Comparison of ENCODE assay signal across 8 mouse cellular contexts in the genomic region with DNA sequence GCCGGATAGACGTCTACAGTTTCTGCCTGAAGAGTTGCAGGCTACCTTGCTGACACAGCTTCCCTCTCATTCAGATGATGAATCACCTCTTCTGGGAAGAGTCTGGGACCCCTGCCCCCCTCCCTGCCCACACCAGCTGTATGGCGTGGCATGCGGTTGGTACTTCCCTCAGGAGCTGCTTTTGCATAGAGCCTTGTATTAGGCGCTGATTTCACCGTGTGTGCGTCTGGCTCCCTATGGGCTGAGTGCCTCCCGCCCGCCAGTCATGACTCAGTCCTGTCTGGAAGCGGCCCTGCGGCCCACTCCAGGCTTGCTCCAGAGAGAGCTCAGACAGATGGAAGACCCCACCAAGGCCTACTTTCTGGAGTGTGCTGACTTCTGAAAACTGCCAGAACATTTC. TPM values are rescaled to one million over a fixed set of nuclear protein-coding genes. Genes with fewer than 3 reads are reported as not detected.
DNase-seq lines count a peak whose midpoint lies in the region; ATAC-seq and TF ChIP-seq lines count a peak whose summit lies in the region.

No protein-coding gene starts in this region.

- no peak for DNase-seq in forebrain, embryonic 10.5 days (ENCODE audit: extremely low spot score, low spot score)
- no peak for DNase-seq in spleen, adult 12 weeks (ENCODE audit: low spot score)
- DNase-seq in right cerebral cortex, adult 18-20 months, result no peak
- no peak for DNase-seq in thymus, postnatal 25 days

- 0 out of 2 replicates have a peak, but pooled peaks cover 5% of the 10 kb centered on the region for H3K27me3 ChIP-seq in forebrain, embryonic 10.5 days (ENCODE audit: poor library complexity, severe bottlenecking)
- no peaks in the 10 kb centered on the region for H3K27me3 ChIP-seq in forebrain, embryonic 13.5 days
- H3K27me3 ChIP-seq in heart, embryonic 12.5 days (replicated peaks), result 0 out of 2 replicates have a peak, but pooled peaks cover 3% of the 10 kb centered on the region
- H3K27me3 ChIP-seq in limb, embryonic 15.5 days, result no peaks in the 10 kb centered on the region

- no peak overlapping the region for H3K9ac ChIP-seq in forebrain, embryonic 13.5 days
- no peak overlapping the region for H3K9ac ChIP-seq in heart, embryonic 12.5 days
- no peak overlapping the region for H3K9ac ChIP-seq in limb, embryonic 15.5 days

- H3K9me3 ChIP-seq in forebrain, embryonic 10.5 days, result no peaks in the 10 kb centered on the region
- H3K9me3 ChIP-seq in forebrain, embryonic 13.5 days (replicated peaks), result no peaks in the 10 kb centered on the region
- H3K9me3 ChIP-seq in heart, embryonic 12.5 days (replicated peaks), result no peaks in the 10 kb centered on the region
- H3K9me3 ChIP-seq in limb, embryonic 15.5 days, result no peaks in the 10 kb centered on the region

- no peak for ATAC-seq in forebrain, embryonic 13.5 days
- ATAC-seq in heart, embryonic 12.5 days (ENCODE audit: insufficient number of reproducible peaks, low FRiP score), result peak; percentile 65
- peak; percentile 63; the same call in 1 of the 2 replicates for ATAC-seq in limb, embryonic 15.5 days (ENCODE audit: insufficient number of reproducible peaks, low FRiP score, low TSS enrichment, low read depth)

- TF ChIP-seq CTCF in bone marrow macrophage, adult 2 months (IDR thresholded peaks at IDR 0.05; ENCODE audit: low read depth, low read length), result no peak

- H3K4me2 ChIP-seq in forebrain, embryonic 13.5 days, result no peak overlapping the region
- no peak overlapping the region for H3K4me2 ChIP-seq in heart, embryonic 12.5 days
- H3K4me2 ChIP-seq in limb, embryonic 15.5 days, result no peak overlapping the region

- no peak for TF ChIP-seq POLR2A in bone marrow macrophage, adult 2 months (IDR thresholded peaks at IDR 0.05; ENCODE audit: borderline replicate concordance, low read depth, low read length)

- no peaks in the 10 kb centered on the region for H3K36me3 ChIP-seq in forebrain, embryonic 10.5 days (replicated peaks)
- no peaks in the 10 kb centered on the region for H3K36me3 ChIP-seq in forebrain, embryonic 13.5 days (ENCODE audit: poor library complexity, severe bottlenecking)
- no peaks in the 10 kb centered on the region for H3K36me3 ChIP-seq in heart, embryonic 12.5 days
- no peaks in the 10 kb centered on the region for H3K36me3 ChIP-seq in limb, embryonic 15.5 days

- peak overlapping the region; percentile 73 for H3K27ac ChIP-seq in forebrain, embryonic 10.5 days
- no peak overlapping the region for H3K27ac ChIP-seq in forebrain, embryonic 13.5 days
- peak overlapping the region; percentile 35 for H3K27ac ChIP-seq in bone marrow macrophage, adult 2 months (ENCODE audit: insufficient read depth, low read depth, low read length)
- H3K27ac ChIP-seq in heart, embryonic 12.5 days (ENCODE audit: poor library complexity, severe bottlenecking), result peak overlapping the region; percentile 83
- peak overlapping the region; percentile 83 for H3K27ac ChIP-seq in limb, embryonic 15.5 days

- H3K4me1 ChIP-seq in forebrain, embryonic 10.5 days, result peaks cover 33% of the 10 kb centered on the region
- peaks cover 30% of the 10 kb centered on the region for H3K4me1 ChIP-seq in forebrain, embryonic 13.5 days
- peaks cover 46% of the 10 kb centered on the region for H3K4me1 ChIP-seq in bone marrow macrophage, adult 2 months (ENCODE audit: control insufficient read depth, insufficient read depth, low read length)
- H3K4me1 ChIP-seq in heart, embryonic 12.5 days (replicated peaks), result peaks cover 41% of the 10 kb centered on the region
- peaks cover 53% of the 10 kb centered on the region for H3K4me1 ChIP-seq in limb, embryonic 15.5 days

- no peak overlapping the region for H3K4me3 ChIP-seq in forebrain, embryonic 10.5 days
- no peak overlapping the region for H3K4me3 ChIP-seq in forebrain, embryonic 13.5 days
- H3K4me3 ChIP-seq in bone marrow macrophage, adult 2 months (ENCODE audit: insufficient read depth, low read length), result no peak overlapping the region
- no peak overlapping the region for H3K4me3 ChIP-seq in heart, embryonic 12.5 days
- no peak overlapping the region for H3K4me3 ChIP-seq in limb, embryonic 15.5 days

- WGBS in forebrain, embryonic 10.5 days, result 67% methylated on average over 11 of the region's 11 CpGs
- WGBS in forebrain, embryonic 13.5 days, result 50% methylated on average over 11 of the region's 11 CpGs
- 22% methylated on average over 11 of the region's 11 CpGs for WGBS in heart, embryonic 12.5 days
- WGBS in limb, embryonic 15.5 days, result 7% methylated on average over 11 of the region's 11 CpGs

RNA-seq across cellular contexts. Expression of a gene that starts 8.1 kb away (rescaled TPM):
- 20.1 and 22.1 TPM in 2 replicates for polyA plus RNA-seq in forebrain, embryonic 10.5 days (2016; fragmentation: Nextera tagmentation; extraction: Ambion mirVana)
- polyA plus RNA-seq in forebrain, embryonic 13.5 days (2015; fragmentation: Nextera tagmentation; extraction: Ambion mirVana), result 4.8 and 6.9 TPM in 2 replicates
- polyA plus RNA-seq in bone marrow macrophage, adult 2 months (2012; ENCODE audit: insufficient read depth, insufficient read length, missing spikeins), result 386 and 398 TPM in 2 replicates
- 107 TPM in 2 replicates for polyA plus RNA-seq in heart, embryonic 12.5 days (2016; fragmentation: Nextera tagmentation; extraction: Ambion mirVana)
- 105 and 121 TPM in 2 replicates for polyA plus RNA-seq in limb, embryonic 15.5 days (2015; fragmentation: Nextera tagmentation; extraction: Ambion mirVana)

RNA-seq across cellular contexts. Expression of a gene that starts 52.9 kb away (rescaled TPM):
- not detected in 2 replicates for polyA plus RNA-seq in forebrain, embryonic 10.5 days (2016; fragmentation: Nextera tagmentation; extraction: Ambion mirVana)
- not detected in 2 replicates for polyA plus RNA-seq in forebrain, embryonic 13.5 days (2015; fragmentation: Nextera tagmentation; extraction: Ambion mirVana)
- not detected in 2 replicates for polyA plus RNA-seq in bone marrow macrophage, adult 2 months (2012; ENCODE audit: insufficient read depth, insufficient read length, missing spikeins)
- polyA plus RNA-seq in heart, embryonic 12.5 days (2016; fragmentation: Nextera tagmentation; extraction: Ambion mirVana), result 0.22 and 0.31 TPM in 2 replicates
- polyA plus RNA-seq in limb, embryonic 15.5 days (2015; fragmentation: Nextera tagmentation; extraction: Ambion mirVana), result not detected in 2 replicates
